Mouse (Mus musculus) testis, postnatal 10 days (tissue): ENCODE measurements around the gene Ciao2b.

ENCODE experiments used
- DNase-seq: peaks from one replicate; pipeline ENCODE4 v3.0.0; 2021; ENCODE audit warnings: low spot score

Ciao2b gene

DNA sequence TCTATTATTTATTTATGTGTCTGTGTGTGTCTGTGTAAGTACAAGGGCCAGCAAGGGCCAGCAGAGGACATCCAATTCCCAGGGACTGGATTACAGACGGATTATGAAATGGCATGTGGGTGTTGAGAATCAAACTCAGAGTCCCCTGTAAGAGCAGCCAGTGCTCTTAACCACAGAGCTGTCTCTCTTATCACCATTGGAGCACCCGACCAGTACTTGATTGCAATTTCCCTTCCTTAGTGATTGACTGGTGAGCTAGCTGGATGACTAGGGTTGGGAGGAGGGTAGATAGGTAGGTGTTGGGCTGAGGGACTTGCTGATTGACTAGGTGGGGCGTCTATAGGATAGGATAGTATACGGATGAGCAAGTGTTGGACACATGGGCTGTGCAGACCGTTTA is 21.0 kb downstream of the Ciao2b start:
- no peak for DNase-seq

DNA sequence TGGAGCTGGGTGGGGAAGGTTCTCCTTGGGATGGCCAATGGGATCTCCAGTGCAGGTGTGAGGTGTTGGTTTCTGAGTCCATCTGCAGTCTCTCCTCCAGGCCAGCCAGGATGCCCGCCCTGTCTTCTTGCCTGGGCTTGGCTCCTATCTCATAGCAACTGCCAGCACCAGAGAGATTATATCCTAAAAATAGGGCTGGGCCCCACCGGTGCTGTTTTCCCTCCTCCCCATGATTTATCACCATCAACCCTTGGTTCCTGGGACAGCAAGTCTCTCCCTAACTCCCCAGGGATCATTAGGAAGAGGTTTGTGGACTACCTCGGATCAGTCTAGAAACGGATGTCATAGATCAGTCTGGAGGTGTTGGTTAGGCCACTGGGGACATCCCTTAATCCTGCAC is 28.6 kb downstream of the Ciao2b start:
- no peak for DNase-seq

DNA sequence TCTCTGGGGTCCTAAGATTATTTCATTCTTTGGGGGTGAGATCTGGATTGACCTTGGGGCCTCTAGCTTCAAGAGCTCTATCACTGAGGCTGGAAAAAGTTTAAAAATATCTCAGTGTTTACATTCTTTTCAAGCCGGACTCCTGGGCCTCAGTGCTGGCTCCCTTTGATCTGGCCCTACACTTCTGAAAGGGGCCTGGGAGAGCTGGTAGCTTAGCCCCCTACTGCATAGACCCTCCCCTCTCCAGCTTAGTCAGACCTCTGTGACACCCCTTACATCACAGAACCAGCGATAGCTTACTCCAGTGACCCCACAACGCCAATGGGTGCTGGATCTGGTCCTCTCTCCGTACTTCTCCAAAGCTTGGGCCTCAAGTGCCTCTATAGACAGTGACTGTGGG is 30.2 kb downstream of the Ciao2b start:
- DNase-seq: no peak

DNA sequence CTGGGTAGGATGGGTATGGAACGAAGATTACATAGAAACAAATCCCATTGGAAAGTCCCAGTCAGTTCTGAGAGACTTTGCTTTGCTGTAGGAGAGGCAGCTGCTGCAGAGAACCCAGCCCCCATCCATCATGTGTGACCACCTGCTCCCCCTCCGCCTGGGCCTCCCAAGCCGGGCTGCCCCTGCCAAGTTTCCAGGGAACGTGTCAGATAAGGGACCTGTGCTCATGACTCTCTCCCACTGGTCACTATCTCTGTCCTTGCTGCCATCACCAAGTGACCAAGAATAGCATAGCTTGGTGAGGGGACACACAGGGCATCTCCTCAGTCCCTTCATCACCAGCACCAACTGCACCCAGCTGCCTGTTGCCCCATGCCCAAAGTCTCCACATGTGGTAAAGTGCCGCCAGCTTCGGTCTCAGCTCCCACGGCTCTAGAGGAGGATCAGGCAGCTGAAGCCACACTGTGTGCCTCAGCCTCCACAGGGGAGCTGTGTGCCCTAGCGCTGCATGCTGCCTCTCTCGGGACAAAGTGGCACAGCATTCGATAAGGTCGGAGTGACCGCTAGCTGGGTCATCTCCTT is 31.5 kb downstream of the Ciao2b start:
- DNase-seq: no peak

DNA sequence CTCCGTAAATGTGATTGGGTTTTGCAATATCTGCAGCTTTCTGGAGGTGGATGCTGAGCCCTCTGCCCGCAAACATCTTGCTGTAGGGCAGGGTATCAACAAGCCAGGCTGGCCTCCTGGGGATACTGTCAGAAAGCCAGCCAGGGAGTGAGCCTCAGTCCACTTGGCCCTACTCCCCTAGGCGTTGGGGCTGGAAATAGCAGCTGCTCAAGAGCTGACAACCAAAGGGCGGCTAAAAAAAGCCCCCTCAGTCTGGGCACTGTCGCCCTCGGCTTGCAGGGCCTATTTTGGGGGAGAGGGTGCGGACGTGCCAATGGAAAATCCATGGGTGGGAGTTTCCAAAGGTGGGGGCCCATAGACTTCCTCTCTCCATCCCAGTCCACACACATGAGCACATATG is 32.5 kb downstream of the Ciao2b start:
- DNase-seq: no peak

DNA sequence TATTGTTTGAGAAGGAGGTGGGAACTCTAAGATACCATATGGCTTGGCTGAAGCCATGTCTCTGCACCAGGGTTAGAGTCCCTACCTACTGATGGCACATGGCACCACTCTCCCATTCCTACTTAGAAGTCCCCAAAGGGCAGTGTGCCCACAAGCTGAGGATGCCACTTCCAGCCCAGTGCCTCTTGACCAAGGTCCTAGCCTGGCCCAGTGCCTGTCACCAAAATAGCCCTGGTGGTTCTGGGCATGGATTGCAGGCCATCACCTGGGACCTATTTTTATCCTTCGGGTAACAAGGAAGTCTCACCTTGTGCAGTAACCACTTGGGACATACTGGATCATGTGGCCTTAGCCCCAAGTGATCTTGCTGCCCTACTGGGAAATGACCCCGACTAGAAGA is 33.8 kb downstream of the Ciao2b start:
- DNase-seq: no peak

DNA sequence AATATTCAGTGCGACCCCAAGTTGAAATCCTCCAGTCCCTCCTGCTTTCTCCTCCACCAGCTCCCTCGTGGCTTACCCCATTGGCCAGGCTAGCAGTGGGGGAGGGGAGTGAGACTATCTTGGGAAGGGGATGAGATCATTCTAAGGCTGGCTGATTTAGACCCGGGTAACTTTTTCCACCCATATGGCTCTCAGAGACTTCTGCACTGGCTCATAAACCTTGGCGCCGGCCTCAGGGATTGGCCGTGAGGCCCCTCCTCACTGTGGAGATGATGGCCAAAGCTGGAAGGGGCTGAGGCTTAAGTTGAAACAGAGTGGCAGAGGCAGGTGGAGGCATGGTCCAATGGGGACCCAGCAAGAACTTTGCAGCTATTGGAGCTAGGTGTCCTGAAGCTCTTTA is 35.4 kb downstream of the Ciao2b start:
- no peak for DNase-seq

DNA sequence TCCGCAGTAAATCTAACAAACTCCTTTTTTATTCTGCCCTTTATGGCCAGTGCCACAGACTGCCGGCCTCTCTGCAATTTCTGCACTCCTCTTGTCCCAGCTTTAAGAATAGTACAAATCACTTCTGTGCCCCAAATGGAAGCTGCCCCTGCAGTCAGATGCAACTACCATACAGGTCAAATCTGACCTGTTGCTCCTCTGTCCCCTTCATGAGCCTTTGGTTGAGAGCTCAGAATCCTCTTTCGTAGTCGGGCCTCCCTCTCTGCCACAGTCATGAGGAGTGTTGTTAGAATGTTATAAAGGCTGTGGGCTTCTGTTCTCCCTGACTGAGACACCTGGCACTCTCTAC is 38.5 kb downstream of the Ciao2b start:
- no peak for DNase-seq

DNA sequence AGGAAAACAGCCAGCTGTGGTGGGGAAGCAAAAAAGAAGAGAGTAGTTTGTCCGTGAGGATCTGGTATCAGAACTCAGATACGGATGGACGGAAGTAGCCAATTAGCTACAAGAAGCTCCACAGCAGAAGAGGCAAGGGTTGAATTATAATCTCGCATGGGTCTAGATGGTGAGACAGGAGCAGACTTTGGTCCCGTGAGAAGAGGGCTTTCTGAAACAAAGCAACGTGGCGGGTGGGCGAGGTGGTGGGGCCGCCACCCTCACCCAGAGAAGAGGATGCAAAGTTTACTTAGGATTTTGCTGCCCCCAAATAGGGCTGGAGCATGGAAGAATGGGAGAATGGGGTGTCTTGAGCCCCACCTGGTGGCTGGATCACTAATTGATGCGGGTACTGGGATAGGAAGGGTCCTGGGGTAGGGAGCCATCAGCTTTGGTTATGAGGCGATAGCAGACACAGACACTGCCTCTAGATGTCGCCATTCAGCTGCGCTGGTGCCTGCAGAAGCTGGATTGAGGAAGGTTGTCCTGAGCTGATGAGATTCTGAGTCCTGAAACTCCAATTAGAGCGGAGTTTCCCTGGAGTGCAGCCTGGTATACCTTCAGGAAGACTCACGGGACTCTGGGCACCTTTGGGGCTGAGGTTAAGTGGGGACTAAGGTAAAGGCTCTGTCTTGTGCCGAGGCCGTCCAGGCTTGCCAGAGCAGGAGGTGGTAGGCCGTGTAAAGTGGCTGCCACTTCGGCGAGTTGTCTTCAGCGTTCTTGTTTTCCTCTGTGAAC is 39.1 kb downstream of the Ciao2b start:
- DNase-seq: peak; percentile 86

DNA sequence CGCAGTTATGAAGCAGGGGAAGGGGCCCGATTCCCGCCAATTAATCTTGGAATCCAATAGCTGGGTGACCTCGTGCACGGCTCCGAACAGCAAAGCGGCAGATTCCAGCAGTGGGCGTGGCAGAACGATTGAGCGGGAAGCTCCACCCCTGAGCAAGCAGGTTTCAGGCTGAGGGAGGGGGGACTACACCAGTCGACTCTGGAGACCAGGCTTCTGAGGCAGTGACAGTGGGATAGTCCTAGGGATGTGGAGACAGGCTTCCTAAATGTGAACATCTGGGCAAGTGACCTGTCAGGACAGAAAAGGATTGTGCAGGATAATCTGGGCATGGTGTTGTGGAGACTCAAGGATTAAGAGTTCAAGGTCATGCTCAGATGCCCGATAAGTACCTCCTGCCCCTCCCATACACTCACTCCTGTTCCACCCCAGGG is 39.8 kb downstream of the Ciao2b start:
- no peak for DNase-seq

DNA sequence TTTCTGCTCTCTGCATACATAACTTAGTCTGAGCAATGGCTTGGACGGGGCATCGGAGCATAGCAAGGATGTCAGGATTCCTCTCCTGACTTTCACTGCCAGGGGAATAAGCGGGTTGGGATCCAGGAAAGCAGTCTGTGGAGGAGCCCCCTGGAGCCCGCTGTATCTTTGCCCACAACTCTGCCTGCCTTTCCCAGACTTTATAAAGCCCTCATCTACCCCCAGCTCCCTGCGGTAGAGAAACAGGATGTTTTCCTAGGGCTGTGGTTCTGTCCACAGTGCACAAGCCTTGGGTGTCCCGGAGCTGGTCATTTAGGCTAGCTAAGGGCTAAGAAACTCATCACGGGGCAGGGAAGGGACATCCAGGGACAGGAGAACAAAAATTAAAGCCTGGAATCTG is 40.4 kb downstream of the Ciao2b start:
- no peak for DNase-seq

DNA sequence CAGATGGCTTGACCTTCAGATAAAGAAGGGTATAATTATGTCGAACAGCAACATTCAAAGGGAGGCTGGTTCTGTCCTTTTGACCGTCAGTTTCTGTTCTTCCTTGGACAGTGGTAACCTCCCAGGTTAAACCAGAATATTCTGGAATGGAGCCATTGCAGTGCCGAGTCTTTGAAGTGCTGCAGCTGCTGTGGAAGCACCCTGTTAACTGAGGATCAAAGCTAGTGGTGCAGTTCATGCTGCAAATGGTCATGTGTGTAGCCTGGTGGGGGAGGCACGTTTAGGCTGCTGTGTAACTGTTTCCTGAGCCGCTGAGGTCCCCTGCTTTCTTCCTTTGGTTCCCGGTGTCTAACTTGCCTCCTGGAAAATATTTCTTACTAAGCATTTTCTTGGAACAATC is 43.3 kb downstream of the Ciao2b start:
- no peak for DNase-seq

DNA sequence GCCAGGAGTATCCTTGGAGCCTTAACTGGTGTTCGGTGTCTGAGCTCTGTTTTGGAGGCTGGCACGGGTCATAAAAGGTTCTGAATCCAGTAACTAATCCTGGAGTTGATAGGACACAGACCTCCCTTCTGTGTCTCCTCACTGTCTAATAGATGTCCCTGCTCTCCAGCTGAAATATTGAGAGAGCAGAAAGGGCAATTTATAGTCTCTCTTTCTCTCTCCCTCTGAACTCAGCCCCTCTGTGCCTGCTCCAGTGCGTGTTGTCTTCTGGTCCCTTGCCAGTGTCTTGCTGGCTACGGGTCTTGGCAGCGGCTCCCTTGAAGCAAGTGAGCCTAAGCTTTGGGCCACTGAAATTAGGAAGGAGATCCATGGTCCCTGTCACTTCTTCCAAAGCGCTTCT is 44.1 kb downstream of the Ciao2b start:
- DNase-seq: no peak

DNA sequence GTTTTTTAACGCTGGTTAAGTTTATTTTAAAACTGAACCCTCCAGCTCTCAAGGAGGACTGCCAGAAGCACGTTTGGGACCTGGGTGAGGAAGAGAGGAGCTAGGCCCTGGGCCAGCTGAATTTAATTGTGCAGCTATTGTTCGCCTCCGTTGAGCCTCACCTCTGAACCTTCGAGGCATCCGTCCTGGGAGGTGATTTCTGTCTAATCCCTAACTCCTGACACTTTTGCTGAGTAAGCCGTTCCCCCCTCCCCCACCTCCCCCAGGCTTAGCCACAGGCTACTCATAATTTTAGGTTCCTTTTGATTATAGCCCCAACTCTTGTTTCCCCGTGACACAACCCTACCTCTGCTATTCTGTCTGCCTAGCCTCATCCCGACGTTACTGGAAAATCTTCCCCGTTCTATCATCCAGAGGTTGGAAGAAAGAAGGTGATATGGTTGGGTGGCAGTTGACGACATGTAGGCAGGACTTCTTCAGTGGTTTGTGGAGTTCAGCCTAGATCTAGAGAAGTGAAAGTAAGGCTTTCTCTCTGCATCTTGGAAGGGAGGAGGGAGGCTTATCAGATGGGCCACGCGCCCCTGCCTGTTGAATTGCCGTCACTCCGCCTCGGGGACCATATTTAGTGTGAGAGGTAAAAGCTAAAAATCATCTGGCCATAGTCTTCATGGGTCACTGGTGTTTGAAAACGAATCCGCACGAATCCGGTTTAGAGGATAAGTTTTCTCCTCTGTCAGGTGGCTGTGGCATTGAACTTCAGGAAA is 45.8 kb downstream of the Ciao2b start:
- no peak for DNase-seq

DNA sequence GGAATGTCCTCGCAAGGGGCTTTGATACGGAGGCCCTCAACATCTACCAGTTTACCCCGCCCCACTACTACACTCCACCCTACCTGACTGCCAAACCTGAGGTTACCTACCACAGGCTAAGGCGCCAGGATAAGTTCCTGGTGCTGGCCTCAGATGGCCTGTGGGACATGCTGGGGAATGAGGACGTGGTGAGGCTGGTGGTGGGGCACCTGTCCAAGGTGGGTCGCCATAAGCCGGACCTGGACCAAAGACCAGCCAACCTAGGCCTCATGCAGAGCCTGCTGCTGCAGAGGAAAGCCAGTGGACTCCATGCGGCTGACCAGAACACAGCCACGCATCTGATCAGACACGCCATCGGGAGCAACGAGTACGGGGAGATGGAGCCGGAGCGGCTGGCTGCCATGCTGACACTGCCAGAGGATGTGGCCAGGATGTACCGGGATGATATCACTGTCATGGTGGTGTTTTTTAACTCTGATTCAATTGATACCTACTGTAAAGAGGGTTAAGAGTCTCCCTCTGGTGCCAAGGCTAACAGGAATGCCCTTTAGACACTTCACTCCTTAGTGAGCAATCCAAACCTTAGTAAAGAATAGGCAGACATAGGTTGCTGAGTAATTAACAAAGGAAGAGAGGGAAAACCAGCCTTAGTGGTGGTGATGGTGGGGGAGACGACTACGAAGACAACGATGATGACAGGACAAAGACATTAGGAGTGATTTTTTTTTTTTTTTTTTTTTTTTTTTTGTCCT is 47.0 kb downstream of the Ciao2b start:
- DNase-seq: no peak

DNA sequence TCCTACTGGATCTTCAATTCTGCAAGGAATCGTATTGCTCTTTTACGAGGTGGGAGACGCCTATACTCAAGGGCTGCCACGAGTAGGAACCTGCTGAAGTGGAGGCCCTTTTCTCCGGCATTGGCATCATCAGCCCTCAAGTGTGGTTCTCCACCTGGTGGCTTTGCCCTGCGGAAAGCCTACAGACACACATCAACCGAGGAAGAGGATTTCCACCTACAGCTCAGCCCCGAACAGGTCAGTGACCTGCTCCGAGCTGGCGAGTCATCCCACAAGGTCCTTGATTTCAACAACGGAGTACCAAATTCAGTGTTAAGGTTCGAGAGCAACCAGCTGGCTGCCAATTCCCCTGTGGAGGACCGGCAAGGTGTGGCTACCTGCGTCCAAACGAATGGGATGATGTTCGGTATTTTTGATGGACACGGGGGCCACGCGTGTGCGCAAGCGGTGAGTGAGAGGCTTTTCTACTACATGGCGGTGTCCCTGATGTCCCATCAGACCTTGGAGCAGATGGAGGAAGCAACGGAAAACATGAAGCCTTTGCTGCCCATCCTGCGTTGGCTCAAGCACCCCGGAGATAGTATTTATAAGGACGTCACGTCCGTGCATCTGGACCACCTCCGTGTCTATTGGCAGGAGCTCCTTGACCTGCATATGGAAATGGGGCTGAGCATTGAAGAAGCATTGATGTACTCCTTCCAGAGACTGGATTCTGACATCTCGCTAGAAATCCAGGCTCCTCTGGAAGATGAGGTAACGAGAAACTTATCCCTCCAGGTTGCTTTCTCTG is 48.0 kb downstream of the Ciao2b start:
- DNase-seq: no peak

DNA sequence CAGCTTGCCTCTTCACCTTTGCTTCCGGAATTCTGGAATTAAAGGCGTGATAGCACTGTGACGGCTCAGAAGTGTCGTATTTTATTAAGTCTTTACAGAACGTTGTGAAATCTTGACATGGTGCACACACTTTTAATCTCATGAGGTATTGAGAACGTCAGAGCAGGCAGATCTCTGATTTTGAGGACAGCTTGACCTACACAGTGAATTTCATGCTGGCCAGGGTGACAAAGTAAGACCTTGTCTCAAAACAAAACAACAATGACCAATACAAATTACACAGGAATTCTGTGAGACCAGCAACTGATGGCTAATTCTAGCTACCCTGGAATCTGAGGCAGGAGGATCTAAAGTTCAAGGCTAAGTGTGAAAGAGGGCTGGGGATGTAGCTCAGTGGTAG is 49.2 kb downstream of the Ciao2b start:
- DNase-seq: no peak

DNA sequence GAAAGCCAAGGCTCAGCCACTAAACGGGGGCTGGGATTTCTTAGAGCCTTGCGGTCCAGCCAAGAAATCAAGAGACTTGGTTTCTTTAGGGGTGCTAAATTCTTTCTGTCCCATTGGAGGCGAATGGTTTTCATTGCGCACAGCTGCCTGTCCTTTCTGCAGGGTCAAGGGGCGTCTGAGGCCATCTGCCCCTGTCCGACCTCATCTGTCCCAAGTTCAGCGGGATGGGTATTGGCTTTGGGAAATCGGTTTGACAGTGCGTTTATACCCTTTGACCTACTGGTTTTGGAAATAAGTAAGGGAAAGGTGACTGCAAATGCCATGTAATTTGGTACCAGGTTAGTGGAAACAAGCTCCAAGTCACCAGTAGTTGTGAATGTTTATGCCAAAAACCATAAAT is 49.9 kb downstream of the Ciao2b start:
- no peak for DNase-seq

DNA sequence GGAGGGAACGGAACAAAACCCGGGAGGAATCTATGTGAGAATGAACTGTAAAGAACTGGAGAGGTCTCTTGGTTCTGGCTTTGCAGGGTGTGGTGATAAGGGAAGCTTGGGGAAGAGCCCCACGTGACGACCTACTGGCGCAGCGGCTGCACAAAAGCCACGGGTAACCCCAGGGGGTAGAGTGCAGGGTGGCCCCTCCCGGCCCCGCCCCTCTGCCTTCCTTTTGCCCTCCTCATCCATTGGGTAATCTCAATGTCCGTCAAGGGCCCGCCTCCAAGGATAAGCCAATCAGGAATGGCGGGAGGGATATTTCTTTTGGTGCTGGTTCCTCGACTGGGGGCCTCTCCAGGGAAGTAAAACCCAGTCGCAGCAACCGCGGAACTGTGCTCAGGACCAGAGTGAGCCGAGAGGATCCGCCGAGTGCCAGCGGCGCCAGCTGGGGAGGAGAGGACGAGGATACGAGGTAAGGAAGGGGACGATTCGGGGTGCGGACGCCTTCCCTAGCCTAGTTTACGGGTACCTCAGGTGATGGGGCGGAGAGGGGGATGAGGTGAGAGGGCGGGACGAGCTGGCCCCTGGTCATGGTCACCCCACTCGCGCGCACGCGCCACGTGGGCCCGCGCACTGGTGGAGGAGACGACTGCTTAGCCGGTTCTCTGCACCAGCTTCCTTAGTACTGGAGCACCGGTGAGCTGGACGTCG is 50.5 kb downstream of the Ciao2b start, which contains the start of gene Pdp2:
Gene Pdp2, plus strand, starts transcription at position 319 of the 702 bp plus-strand sequence.
- peak; percentile 88 for DNase-seq

DNA sequence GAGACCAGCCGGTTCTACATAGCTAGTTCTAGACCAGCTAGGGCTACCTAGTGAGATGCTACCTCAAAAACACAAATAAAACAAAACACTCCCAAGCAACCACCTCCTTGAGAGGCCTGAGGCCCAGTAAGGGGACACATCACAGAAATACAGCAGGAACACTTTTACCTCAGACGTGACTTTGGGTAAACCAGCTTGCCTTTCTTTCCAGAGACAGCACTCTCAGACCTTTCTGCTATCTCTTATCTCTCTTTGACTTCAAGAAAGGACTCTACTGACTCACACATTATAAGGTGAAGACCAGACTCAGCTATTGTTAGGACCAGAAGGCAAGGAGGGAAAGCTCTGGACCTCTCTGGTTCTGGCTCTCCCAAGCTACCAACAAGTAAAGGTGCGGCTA is 51.5 kb downstream of the Ciao2b start:
- DNase-seq: no peak
